Mouse (Mus musculus): ENCODE results near the gene Ubtd2. TPM values are rescaled to one million over a fixed set of nuclear protein-coding genes. Genes with fewer than 3 reads are reported as not detected.

Gene Ubtd2
- total and polyA plus RNA-seq, 2 experiments from 2014 or later: 32.4 to 61.1 TPM

GRCm38 (mm10) chr11:32553311-32554140, 98.4 kb downstream of the Ubtd2 start:
- H3K4me1 ChIP-seq (ENCODE audit: insufficient read depth, low read length): no peaks in the 10 kb centered on the region; the same call in 1 of the 2 replicates
- 78% methylated on average over 14 of the region's 14 CpGs for WGBS
- no peak overlapping the region for H3K9ac ChIP-seq (replicated peaks; ENCODE audit: low read length, poor library complexity, severe bottlenecking)
- no peaks in the 10 kb centered on the region for H3K9me3 ChIP-seq (ENCODE audit: low read length)
- no peak overlapping the region for H3K27ac ChIP-seq (ENCODE audit: low read depth, low read length)
- no peak overlapping the region for H3K4me3 ChIP-seq (ENCODE audit: low read depth, low read length)
- DNase-seq (ENCODE audit: low spot score) (no peak), ATAC-seq (ENCODE audit: low FRiP score) (no peak)
- TF ChIP-seq CTCF (IDR thresholded peaks at IDR 0.05): no peak
- H3K36me3 ChIP-seq (ENCODE audit: insufficient read depth, low read length): no peaks in the 10 kb centered on the region
- H3K4me2 ChIP-seq (ENCODE audit: low read depth, low read length, poor library complexity, severe bottlenecking): no peak overlapping the region
- no peaks in the 10 kb centered on the region for H3K27me3 ChIP-seq (ENCODE audit: insufficient read depth, low read length)

GRCm38 (mm10) chr11:32554141-32555091, 99.2 kb downstream of the Ubtd2 start:
- Histone ChIP-seq H3K36me3 (ENCODE audit: insufficient read depth, low read length) (no peaks in the 10 kb centered on the region), H3K4me3 (ENCODE audit: low read depth, low read length) (no peak overlapping the region), H3K4me1 (ENCODE audit: insufficient read depth, low read length) (no peaks in the 10 kb centered on the region), H3K27ac (ENCODE audit: low read depth, low read length) (no peak overlapping the region), H3K27me3 (ENCODE audit: insufficient read depth, low read length) (no peaks in the 10 kb centered on the region), H3K9ac (replicated peaks; ENCODE audit: low read length, poor library complexity, severe bottlenecking) (no peak overlapping the region), H3K4me2 (ENCODE audit: low read depth, low read length, poor library complexity, severe bottlenecking) (no peak overlapping the region), H3K9me3 (ENCODE audit: low read length) (no peaks in the 10 kb centered on the region)
- WGBS: 91% methylated on average over 14 of the region's 14 CpGs
- no peak for ATAC-seq (ENCODE audit: low FRiP score)
- DNase-seq (ENCODE audit: low spot score): no peak
- TF ChIP-seq CTCF (IDR thresholded peaks at IDR 0.05): no peak

- no peaks in the 10 kb centered on the region for H3K27me3 ChIP-seq (ENCODE audit: insufficient read depth, low read length)
- TF ChIP-seq CTCF (IDR thresholded peaks at IDR 0.05): no peak
- ATAC-seq (ENCODE audit: low FRiP score): no peak
Observed at GRCm38 (mm10) chr11:32555103-32555689, 100.0 kb downstream of the Ubtd2 start.

GRCm38 (mm10) chr11:32556333-32556990, 101.3 kb downstream of the Ubtd2 start:
- no peak overlapping the region for H3K4me3 ChIP-seq (ENCODE audit: low read depth, low read length)
- H3K36me3 ChIP-seq (ENCODE audit: insufficient read depth, low read length): no peaks in the 10 kb centered on the region
- WGBS: 75% methylated on average over 10 of the region's 10 CpGs
- H3K27ac ChIP-seq (ENCODE audit: low read depth, low read length): no peak overlapping the region
- no peaks in the 10 kb centered on the region for H3K27me3 ChIP-seq (ENCODE audit: insufficient read depth, low read length)
- ATAC-seq (ENCODE audit: low FRiP score) (no peak), DNase-seq (ENCODE audit: low spot score) (peak; percentile 51)
- no peak overlapping the region for H3K4me2 ChIP-seq (ENCODE audit: low read depth, low read length, poor library complexity, severe bottlenecking)
- no peak overlapping the region for H3K9ac ChIP-seq (replicated peaks; ENCODE audit: low read length, poor library complexity, severe bottlenecking)
- no peaks in the 10 kb centered on the region for H3K4me1 ChIP-seq (ENCODE audit: insufficient read depth, low read length)
- H3K9me3 ChIP-seq (ENCODE audit: low read length): no peaks in the 10 kb centered on the region
- TF ChIP-seq CTCF (IDR thresholded peaks at IDR 0.05): no peak

More at GRCm38 (mm10) chr11:32555103-32555689, 100.0 kb downstream of the Ubtd2 start:
- no peak overlapping the region for H3K9ac ChIP-seq (replicated peaks; ENCODE audit: low read length, poor library complexity, severe bottlenecking)
- no peak for DNase-seq (ENCODE audit: low spot score)
- 95% methylated on average over 12 of the region's 12 CpGs for WGBS
- H3K27ac ChIP-seq (ENCODE audit: low read depth, low read length): no peak overlapping the region
- no peaks in the 10 kb centered on the region for H3K36me3 ChIP-seq (ENCODE audit: insufficient read depth, low read length)
- H3K9me3 ChIP-seq (ENCODE audit: low read length): no peaks in the 10 kb centered on the region
- no peak overlapping the region for H3K4me2 ChIP-seq (ENCODE audit: low read depth, low read length, poor library complexity, severe bottlenecking)
- H3K4me3 ChIP-seq (ENCODE audit: low read depth, low read length): no peak overlapping the region
- H3K4me1 ChIP-seq (ENCODE audit: insufficient read depth, low read length): no peaks in the 10 kb centered on the region

- 99% methylated on average over 4 of the region's 4 CpGs for WGBS
- H3K4me1 ChIP-seq (ENCODE audit: insufficient read depth, low read length): no peaks in the 10 kb centered on the region
- DNase-seq (ENCODE audit: low spot score) (no peak), ATAC-seq (ENCODE audit: low FRiP score) (no peak)
- no peaks in the 10 kb centered on the region for H3K36me3 ChIP-seq (ENCODE audit: insufficient read depth, low read length)
- H3K27ac ChIP-seq (ENCODE audit: low read depth, low read length): no peak overlapping the region
- H3K9ac ChIP-seq (replicated peaks; ENCODE audit: low read length, poor library complexity, severe bottlenecking): no peak overlapping the region
- no peaks in the 10 kb centered on the region for H3K9me3 ChIP-seq (ENCODE audit: low read length)
- no peak overlapping the region for H3K4me2 ChIP-seq (ENCODE audit: low read depth, low read length, poor library complexity, severe bottlenecking)
- H3K27me3 ChIP-seq (ENCODE audit: insufficient read depth, low read length): no peaks in the 10 kb centered on the region
- TF ChIP-seq CTCF (IDR thresholded peaks at IDR 0.05): no peak
- H3K4me3 ChIP-seq (ENCODE audit: low read depth, low read length): no peak overlapping the region
Observed at GRCm38 (mm10) chr11:32558026-32558425, 102.9 kb downstream of the Ubtd2 start.
